Mouse (Mus musculus) ES-E14 (cell line): ENCODE measurements around the gene Trappc3l. TPM values are rescaled to one million over a fixed set of nuclear protein-coding genes. Genes with fewer than 3 reads are reported as not detected.

Experiments
- DNase-seq: peaks from one replicate; pipeline ENCODE4 v3.0.0-alpha.2; 2013; ENCODE audit warnings: low read depth, low spot score
- H3K27ac ChIP-seq: 2 replicates; pipeline ENCODE4 v1.5.1; 2012; ENCODE audit warnings: low read depth, mild to moderate bottlenecking, low read length, moderate library complexity, mixed read lengths; ENCODE audit not compliant: poor library complexity, insufficient read depth, severe bottlenecking
- H3K36me3 ChIP-seq: 2 replicates; pipeline ENCODE4 v1.6.1; 2012; ENCODE audit warnings: mild to moderate bottlenecking, low read length, moderate library complexity, mixed read lengths; ENCODE audit not compliant: control insufficient read depth, poor library complexity, insufficient read depth, severe bottlenecking
- H3K4me1 ChIP-seq, 2 experiments: fragments of 150-350 bp in 1 of 2; sonication (generic) in 1 of 2; 2 replicates each; pipeline ENCODE4 v1.6.1; 2012; ENCODE audit warnings: low read length in 2 of 2, mild to moderate bottlenecking in 1 of 2, mixed read lengths in 1 of 2; ENCODE audit not compliant: control insufficient read depth in 2 of 2, insufficient read depth in 2 of 2, poor library complexity in 1 of 2
- H3K4me3 ChIP-seq, 2 experiments: fragments of 150-350 bp in 1 of 2; sonication (generic) in 1 of 2; 2 replicates each; pipeline ENCODE4 v1.5.1; 2012; ENCODE audit warnings: low read length in 2 of 2, low read depth in 1 of 2, mild to moderate bottlenecking in 1 of 2, mixed read lengths in 1 of 2; ENCODE audit not compliant: insufficient read depth in 1 of 2, poor library complexity in 1 of 2, severe bottlenecking in 1 of 2
- H3K9ac ChIP-seq: 2 replicates; pipeline ENCODE4 v1.6.1; 2012; ENCODE audit warnings: low read depth, mild to moderate bottlenecking, low read length, mixed read lengths; ENCODE audit not compliant: poor library complexity, insufficient read depth, severe bottlenecking
- H3K9me3 ChIP-seq: fragments of 150-350 bp; sonication (generic); 2 replicates; pipeline ENCODE4 v1.6.1; 2012; ENCODE audit warnings: low read depth, mild to moderate bottlenecking, low read length; ENCODE audit not compliant: control insufficient read depth, insufficient read depth
- CHD2 ChIP-seq: IDR thresholded peaks from 2 replicates; pipeline ENCODE4 v1.6.1; 2014; ENCODE audit warnings: mild to moderate bottlenecking, low read depth, low read length, inconsistent platforms
- HCFC1 ChIP-seq: IDR thresholded peaks from 2 replicates; pipeline ENCODE4 v1.6.1; 2012; ENCODE audit warnings: low read length, inconsistent platforms, borderline replicate concordance; ENCODE audit not compliant: insufficient read depth
- MAFK ChIP-seq: IDR thresholded peaks from 2 replicates; pipeline ENCODE4 v1.6.1; 2014; ENCODE audit warnings: mild to moderate bottlenecking, low read depth, low read length, inconsistent platforms; ENCODE audit not compliant: insufficient read depth
- ZC3H11A ChIP-seq: IDR thresholded peaks from 2 replicates; pipeline ENCODE4 v1.6.1; 2012; ENCODE audit warnings: low read depth, mild to moderate bottlenecking, inconsistent platforms, low read length, borderline replicate concordance
- ZNF384 ChIP-seq: IDR thresholded peaks from 2 replicates; pipeline ENCODE4 v1.6.1; 2012; ENCODE audit warnings: low read depth, low read length, inconsistent platforms
- in situ Hi-C, 2 experiments: fragments of 600-800 bp; cut with MboI; formaldehyde crosslinking; loops; one replicate each; pipeline ENCODE4 v1.15.1; 2025; ENCODE audit warnings: low sequenced_read_pairs in 2 of 2, inconsistent platforms in 1 of 2; ENCODE audit not compliant: unreplicated experiment in 2 of 2
- total RNA-seq: library from RNA; depleted of rRNA; stranded (reverse); fragments of 300-350 nt; gene quantifications from 2 replicates; pipeline ENCODE4 v1.2.3, GENCODE M21; 2012

Gene Trappc3l
- total RNA-seq, 1 experiment, result not detected

DNA sequence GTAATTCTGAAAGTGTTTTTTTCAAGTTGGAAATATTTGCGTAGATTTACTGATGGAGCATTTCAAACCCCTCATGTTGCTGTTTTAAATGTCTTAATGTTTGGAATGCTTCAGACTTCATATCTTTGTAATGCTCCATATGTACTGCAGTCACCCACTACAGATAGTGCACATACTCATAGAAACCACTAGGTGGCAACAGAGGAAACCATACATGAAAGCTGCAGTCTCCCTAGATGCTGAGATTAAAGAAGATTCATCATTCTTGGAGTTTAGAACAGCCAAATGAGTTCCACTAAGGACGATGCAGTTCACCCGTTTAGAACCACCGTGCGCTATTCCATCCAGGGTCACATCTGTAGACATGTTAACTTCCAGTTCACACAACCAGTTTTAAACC, 810 bp upstream of the Trappc3l start:
- Histone ChIP-seq H3K36me3 (no peaks in the 10 kb centered on the region), H3K9ac (no peak overlapping the region), H3K4me1 (no peaks in the 10 kb centered on the region; a peak in 1 of 4 replicates), H3K27ac (no peak overlapping the region), H3K9me3 (no peaks in the 10 kb centered on the region), H3K4me3 (no peak overlapping the region)
- TF ChIP-seq CHD2, result no peak
- TF ChIP-seq ZC3H11A, result peak; percentile 67; the same call in 1 of the 2 replicates
- no peak for TF ChIP-seq ZNF384
- TF ChIP-seq MAFK, result no peak
- DNase-seq, result no peak
- in situ Hi-C loops, result loop anchor here in 1 of 2 experiments (25.0 kb wide), 1 partner anchor 301 kb away; no protein-coding TSS in a partner anchor

DNA sequence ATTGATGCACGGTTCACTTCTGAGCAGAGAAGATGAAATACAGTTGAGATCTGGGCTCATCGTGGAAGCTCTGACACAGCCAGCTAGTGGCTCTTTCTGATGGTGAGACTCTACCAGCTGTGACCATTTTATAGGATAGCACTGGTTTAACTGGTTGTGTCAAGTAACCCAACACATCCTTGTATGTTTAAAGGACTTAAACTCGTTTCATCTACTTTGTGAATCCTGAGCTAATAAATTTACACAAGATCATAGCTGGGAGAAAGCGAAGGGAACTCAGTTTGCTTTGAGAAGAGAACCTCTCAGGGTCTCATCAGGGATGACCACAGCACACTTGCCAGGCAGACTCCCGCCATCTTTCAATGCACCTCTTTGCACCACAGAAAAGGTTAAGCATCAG, 6.8 kb downstream of the Trappc3l start, which contains the start of gene Calhm4:
TSS of gene Calhm4 (minus strand) at position 101 of the 400 bp plus-strand sequence.
- H3K9me3 ChIP-seq, result no peaks in the 10 kb centered on the region
- H3K36me3 ChIP-seq, result no peaks in the 10 kb centered on the region
- DNase-seq, result no peak
- H3K4me1 ChIP-seq, result no peaks in the 10 kb centered on the region
- no peak within 1 kb of the TSS for H3K27ac ChIP-seq
- in situ Hi-C loops, result loop anchor here in 1 of 2 experiments (25.0 kb wide), 1 partner anchor 293 kb away; no protein-coding TSS in a partner anchor
- no peak within 1 kb of the TSS for H3K4me3 ChIP-seq
- no peak within 1 kb of the TSS for H3K9ac ChIP-seq
- no peak for TF ChIP-seq ZNF384
- no peak for TF ChIP-seq ZC3H11A
- no peak for TF ChIP-seq HCFC1
- no peak for TF ChIP-seq MAFK
- TF ChIP-seq CHD2, result no peak

DNA sequence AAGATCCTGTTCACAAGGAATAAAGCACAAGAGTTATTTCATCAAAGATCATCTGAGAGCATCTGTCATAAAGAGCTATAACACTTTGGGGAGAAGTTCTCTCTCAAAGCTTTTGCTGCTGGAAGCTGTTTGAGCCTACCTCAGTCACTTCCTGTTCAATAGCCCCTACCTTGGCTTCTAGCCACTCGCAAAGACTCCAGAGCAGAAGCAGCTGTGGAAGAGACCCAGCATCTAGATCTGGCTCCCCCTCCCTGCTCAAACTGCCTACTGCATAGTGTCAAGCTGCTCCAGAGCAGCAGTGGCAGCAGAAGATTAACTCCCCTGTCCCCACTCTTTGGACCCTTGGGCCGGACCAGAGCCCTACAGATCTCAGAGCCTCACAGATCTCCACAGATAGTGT, 16.6 kb downstream of the Trappc3l start:
- H3K36me3 ChIP-seq, result no peaks in the 10 kb centered on the region
- no peak for TF ChIP-seq ZNF384
- TF ChIP-seq MAFK, result no peak
- TF ChIP-seq ZC3H11A, result no peak
- no peak for TF ChIP-seq HCFC1
- TF ChIP-seq CHD2, result no peak
- no peaks in the 10 kb centered on the region for H3K4me1 ChIP-seq
- in situ Hi-C loops, result no loop called here
- DNase-seq, result no peak
- H3K4me3 ChIP-seq, result no peak overlapping the region
- no peak overlapping the region for H3K9ac ChIP-seq
- H3K27ac ChIP-seq, result no peak overlapping the region
- H3K9me3 ChIP-seq, result no peaks in the 10 kb centered on the region

DNA sequence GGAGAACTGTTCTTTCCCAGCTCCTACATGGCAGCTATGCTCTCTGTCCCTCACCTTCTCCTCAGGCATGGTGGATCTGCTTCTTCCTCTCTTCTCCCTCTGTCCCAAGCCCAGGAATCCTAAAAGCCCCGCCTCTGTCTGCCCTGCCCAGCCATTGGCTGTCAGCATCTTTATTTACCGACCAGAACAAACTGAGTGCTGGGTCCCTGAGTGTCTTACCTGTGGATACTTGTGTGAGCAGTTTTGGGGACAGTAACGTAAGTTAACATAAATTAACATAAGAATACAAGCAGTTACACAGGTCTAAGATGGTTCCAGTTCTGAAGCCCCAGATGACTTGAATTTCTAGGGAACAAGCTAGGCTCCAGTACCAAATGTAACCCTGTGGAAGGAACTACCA, 29.2 kb downstream of the Trappc3l start:
- in situ Hi-C loops, result no loop called here
- Histone ChIP-seq H3K9ac (no peak overlapping the region), H3K9me3 (no peaks in the 10 kb centered on the region), H3K4me3 (no peak overlapping the region), H3K27ac (no peak overlapping the region), H3K4me1 (no peaks in the 10 kb centered on the region), H3K36me3 (no peaks in the 10 kb centered on the region)
- TF ChIP-seq ZC3H11A, result no peak
- no peak for TF ChIP-seq MAFK
- TF ChIP-seq ZNF384, result no peak
- no peak for TF ChIP-seq HCFC1
- TF ChIP-seq CHD2, result no peak
- DNase-seq, result peak; percentile 28

DNA sequence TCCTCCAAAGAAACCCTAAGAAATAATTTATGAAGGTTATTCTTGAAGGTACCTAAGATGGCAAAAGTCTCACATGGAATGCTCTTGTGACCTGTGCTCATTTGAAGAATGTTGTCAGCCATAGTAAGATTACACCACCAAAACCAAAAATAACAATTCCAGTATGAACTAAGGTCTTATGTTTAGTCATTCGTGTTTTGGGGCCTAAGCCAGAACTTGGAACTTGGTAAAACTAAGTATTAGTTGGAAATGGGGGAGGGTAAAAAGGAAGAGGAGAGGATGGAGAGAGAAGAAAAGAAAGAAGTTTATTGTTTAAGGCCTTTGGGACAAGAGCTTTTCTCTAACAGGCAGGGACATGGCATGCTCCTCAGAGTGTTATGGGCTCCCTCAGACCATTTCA, 32.2 kb downstream of the Trappc3l start:
- no peak for DNase-seq
- H3K9me3 ChIP-seq, result no peaks in the 10 kb centered on the region
- no peaks in the 10 kb centered on the region for H3K36me3 ChIP-seq
- in situ Hi-C loops, result no loop called here
- H3K27ac ChIP-seq, result no peak overlapping the region
- H3K4me1 ChIP-seq, result no peaks in the 10 kb centered on the region
- TF ChIP-seq HCFC1, result no peak
- no peak for TF ChIP-seq CHD2
- TF ChIP-seq ZNF384, result no peak
- TF ChIP-seq MAFK, result no peak
- no peak for TF ChIP-seq ZC3H11A
- H3K9ac ChIP-seq, result no peak overlapping the region
- no peak overlapping the region for H3K4me3 ChIP-seq
